Mouse (Mus musculus) gastrocnemius, postnatal 4 days (tissue): ENCODE measurements around the gene Ablim1. TPM values are rescaled to one million over a fixed set of nuclear protein-coding genes. Genes with fewer than 3 reads are reported as not detected.

Experiments
- DNase-seq, 2 experiments: peaks; one replicate each; pipeline ENCODE4 v3.0.0; 2021 to 2022; ENCODE audit warnings: low spot score in 2 of 2, mixed read lengths in 2 of 2
- total RNA-seq, 2 experiments: library from RNA; stranded (reverse); gene quantifications; 2 replicates each; pipeline ENCODE4 v1.2.3; 2021

Gene Ablim1
- total RNA-seq, 2 experiments from 2014 or later: 56.8 to 65.5 TPM

DNA sequence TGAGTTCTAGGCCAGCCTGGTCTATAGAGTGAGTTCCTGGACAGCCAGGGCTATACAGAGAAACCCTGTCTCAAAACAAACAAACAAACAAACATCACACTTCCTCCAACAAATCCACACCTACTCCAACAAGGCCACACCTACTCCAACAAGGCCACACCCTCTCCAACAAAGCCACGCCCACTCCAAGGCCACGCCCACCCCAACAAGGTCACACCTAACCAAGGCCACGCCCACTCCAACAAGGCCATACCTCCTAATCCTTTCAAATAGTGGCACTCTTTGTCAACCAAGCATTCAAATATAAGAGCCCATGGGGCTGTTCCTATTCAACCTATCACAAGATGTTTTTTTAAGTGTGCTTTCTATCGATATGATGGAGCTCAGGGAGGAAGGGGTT, 288.2 kb downstream of the Ablim1 start:
- no peak for DNase-seq

DNA sequence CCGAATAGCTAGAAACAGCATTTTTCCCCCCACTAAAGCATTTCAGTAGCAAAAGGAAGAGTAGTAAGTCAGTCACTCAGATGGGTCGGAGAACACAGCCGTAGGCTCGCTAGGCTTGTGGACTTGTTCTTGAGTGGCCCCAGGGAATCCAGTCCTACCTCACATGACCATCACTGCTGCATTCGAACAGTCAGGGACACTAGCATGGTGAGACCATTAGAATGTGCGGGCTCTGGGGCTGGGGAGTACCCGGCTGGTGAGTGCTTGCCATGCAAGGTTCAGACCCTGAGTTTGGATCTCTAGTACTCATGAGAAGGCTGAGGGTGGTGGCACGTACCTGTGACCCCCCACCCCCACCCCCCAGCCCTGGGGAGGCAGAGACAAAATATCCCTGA, 296.9 kb downstream of the Ablim1 start:
- no peak for DNase-seq

GRCm38 (mm10) chr19:57016995-57017784, 297.5 kb downstream of the Ablim1 start:
- no peak for DNase-seq

DNA sequence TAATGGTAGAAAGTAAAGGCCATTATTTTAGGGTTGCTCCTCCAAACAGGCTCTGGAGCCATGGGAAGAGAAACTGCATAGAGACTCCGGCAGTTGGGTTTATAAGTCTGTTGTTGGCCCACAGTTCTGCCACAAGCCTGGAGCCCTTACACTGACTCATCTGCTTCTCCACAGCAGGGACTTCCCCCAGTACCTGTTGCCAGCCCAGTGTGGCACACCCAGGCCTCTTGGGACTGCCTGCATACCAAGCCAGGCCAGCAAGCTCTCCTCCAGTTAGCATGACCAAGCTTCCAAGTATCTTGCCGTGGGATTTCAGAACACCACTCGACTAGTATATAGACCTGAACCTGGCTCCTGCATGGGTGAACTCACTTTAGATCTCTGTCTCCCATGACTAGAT, 299.9 kb downstream of the Ablim1 start:
- no peak for DNase-seq

DNA sequence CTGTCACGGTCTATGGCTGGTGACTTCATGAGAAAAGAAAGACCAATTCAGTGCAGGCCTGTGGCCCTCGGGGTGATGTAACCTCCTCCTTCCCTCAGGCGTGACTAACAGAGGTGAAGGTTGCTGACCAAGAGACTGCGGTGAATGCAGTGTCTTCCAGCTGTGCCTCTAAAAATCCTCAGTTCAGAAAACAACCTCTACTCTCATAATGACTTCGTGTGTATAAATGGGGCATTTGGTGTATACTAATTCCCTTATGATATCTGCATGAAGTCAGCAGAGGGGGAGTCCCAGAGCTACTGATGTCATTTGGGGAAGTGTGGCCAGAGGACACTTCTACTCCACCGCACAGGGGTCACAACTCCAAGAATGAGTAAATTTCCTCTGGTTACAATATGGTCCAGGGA, 301.4 kb downstream of the Ablim1 start:
- no peak for DNase-seq

- no peak for DNase-seq
Observed at GRCm38 (mm10) chr19:57012068-57012467, 302.7 kb downstream of the Ablim1 start.

GRCm38 (mm10) chr19:57010064-57010463, 304.7 kb downstream of the Ablim1 start:
- no peak for DNase-seq

DNA sequence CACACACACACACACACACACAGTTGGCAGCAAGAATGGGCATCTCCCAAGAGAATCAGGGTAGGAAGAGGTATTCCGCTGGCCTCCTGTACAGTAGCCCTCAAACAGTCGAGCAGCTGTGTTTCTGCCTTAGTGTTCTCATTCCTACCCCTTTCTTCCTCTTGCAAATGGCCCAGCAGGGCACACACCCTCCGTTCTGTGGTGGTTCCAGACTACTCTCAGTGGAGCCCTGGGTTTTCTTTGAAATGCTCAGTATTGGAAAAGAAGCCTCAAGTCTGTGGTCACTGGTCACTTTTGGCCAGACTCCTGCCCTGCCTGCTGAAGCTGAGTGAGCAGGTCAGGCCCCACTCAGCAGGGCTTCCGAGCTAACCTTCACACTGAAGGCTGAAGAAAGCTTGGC, 305.1 kb downstream of the Ablim1 start:
- no peak for DNase-seq

DNA sequence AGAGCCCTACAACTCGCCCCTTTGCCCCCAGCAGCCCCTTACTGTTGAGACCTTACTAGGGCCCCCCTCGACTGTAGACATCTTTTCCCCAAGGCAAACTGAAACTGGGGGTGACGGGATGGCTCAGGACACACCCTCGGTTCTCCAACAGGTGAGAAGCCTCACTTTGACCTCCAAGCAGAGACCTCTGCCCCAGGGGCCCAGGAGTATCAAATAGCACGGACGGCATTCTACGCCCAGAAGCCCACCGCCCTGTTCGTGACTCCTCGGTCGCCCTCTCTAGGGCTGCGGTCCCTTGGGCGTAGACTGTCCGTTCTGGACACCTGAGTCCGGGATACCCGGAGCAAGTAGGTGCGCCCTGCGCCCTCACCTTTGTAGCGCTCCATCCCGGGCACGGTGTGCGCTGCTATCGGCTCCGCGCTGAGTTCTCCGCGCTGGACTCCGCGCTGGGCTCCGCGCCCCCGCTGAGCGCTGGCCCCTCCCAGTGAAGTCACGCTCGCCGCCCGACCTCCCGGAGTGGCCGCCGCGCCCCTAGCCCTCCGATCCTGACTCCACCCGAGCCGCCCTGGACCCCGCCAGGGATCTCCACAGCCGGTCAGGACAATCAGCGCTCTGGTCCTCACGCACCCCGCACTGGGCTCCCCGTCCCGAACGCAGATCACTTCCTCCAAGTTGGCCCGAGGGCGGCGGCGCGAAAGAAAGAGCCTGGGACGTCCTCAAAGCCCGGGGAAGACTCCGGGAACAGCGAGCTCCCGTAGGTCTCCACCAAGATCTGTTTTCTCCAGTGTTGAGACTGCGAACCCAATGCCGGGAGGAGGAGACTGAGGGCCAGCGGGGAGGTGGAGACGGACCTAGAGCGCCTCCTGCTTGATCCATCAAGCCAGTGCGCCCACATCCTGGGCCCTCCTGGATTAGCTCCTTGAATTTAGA, 306.7 kb downstream of the Ablim1 start, which contains the start of gene Afap1l2:
Afap1l2 (minus strand) TSS at position 448 of the 930 bp plus-strand sequence.
- peak; percentile 54 to 75 for DNase-seq

DNA sequence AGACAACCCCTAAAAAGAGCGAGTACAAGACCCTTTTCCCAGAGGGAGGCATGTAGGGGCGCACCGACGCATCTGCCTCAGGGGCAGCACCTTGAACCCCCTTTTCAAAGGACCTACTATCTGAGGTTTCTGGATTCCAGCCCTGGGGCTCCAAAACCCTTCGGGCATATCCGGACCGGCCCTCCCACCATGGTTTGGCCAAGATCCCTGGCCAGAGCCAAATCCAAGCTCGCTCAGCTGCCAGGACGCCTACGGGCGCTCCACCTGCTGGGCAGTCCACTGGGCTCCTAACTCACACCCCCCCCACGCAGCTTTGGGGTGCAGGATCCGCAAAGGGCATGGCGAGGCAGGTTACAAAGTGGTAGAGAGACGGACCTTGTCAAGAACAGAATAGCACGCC, 307.4 kb downstream of the Ablim1 start:
- DNase-seq: peak; percentile 31 to 65

GRCm38 (mm10) chr19:57006841-57007240, 307.9 kb downstream of the Ablim1 start:
- no peak for DNase-seq

DNA sequence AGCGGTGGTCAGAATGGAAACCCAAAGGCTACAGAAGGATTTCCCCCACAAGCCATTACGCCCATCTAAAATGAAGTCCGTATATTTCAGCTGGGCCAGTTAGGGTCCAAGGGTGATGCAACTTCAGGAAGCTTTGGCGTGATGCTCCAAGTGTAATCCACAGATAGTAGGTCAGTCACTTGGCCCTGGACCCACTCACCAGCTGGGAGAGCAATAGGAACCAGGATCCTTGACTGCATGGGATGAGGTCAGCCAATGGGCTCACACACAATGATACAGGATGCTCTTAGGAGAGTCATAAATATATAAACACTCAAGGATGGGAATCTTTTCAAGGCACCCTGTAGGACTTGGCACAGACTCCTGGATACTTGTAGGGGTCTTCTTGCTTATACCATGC, 309.7 kb downstream of the Ablim1 start:
- peak; percentile 46 to 74 for DNase-seq

- DNase-seq: no peak
Observed at GRCm38 (mm10) chr19:57003460-57003810, 311.3 kb downstream of the Ablim1 start.

DNA sequence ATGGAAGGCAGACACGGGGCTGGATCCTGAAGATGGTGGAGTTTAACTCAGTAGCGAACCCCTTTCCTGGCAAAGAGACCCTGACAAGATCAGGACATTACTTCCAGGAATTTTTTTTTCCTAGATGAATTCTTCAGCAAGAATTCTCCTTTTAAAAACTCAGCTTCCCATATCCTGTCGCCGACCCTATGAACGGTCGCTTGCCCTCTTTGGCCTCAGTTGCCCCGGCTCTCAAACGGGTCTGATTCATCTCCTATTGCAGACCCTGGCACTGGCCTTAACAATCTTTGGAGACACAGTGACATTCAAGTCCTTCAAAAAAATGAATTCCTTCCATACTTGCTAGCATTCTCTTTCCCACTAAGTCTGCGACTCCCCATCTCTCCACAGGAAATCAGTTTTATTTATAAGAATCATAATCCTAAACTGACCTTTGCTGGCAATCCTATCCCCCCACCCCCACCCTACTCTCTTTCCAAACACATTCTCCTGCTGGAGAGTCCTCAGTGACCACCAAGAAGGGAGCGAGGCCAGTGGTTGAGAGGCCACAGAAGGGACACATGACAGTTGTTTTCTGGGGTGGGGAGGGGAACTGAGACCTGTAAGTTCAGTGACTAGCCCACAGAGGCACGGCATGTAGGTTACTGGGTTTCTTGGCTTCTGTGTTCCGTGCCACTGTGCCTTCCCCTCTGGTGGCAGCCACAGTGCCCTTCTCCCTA, 311.8 kb downstream of the Ablim1 start:
- no peak for DNase-seq

GRCm38 (mm10) chr19:57001926-57002325, 312.8 kb downstream of the Ablim1 start:
- DNase-seq: no peak

- no peak for DNase-seq
Observed at GRCm38 (mm10) chr19:57000592-57000991, 314.1 kb downstream of the Ablim1 start.

- DNase-seq: no peak
Observed at GRCm38 (mm10) chr19:56999781-57000180, 314.9 kb downstream of the Ablim1 start.

GRCm38 (mm10) chr19:56998910-56999309, 315.8 kb downstream of the Ablim1 start:
- no peak for DNase-seq

DNA sequence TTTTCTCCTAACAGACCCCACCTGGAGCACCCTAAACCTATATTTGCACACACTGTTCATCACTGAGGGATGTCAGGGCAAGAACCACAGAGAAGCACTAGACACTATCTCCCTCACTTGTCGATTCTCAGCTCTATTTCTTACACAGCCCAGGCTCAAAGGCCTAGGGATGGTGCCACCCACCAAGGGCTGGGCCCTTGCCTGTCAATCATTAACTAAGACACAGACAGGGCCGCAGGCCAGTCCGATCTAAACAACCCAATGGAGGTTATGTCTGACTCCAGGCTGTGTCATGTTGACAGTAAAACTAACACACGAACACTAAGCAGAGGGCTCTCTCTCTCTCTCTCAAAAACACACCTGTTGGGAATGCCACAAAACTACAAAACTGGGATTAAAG, 316.4 kb downstream of the Ablim1 start:
- no peak for DNase-seq

DNA sequence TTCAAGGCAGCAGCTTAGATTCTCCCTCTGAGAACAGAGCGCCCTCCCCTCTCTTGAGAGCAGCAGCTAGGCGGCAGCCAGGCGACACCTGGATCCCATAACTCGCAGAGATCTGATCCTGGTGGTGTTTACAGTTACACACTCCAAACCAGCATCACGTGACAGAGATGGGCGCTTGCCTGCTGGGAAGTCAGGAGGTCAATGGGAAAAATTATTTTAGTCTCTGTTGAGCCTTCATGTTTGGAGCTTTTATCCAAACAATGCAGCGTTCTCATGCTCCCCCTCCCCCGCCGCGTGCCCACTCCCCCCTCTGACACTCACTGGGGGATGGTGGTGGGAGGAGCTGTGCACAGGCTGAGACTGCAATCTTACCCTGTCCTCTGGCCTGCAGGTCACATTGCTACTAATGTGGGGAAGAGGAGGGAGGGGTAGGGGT, 317.5 kb downstream of the Ablim1 start:
- DNase-seq: peak in 1 of 2 experiments; percentile 37

DNA sequence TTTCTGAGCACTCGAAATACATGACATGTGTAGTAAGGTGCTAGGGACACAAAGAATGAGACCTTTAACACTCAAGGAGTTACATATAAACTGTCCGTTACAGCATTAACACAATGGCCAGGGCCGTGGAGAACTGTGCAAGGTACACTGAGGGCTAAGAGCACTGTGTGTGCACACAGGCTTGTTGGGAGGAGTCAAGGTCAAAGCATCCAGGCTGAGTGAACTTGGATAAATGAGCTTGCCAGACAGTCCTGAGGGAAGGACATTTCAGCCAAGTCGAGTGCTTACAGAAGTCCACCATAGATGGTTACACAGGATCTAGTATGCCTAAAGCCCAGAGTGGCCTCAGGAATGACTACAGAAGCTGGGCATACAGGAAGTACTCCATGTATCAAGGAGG, 319.3 kb downstream of the Ablim1 start:
- no peak for DNase-seq
